In the genomic region with DNA sequence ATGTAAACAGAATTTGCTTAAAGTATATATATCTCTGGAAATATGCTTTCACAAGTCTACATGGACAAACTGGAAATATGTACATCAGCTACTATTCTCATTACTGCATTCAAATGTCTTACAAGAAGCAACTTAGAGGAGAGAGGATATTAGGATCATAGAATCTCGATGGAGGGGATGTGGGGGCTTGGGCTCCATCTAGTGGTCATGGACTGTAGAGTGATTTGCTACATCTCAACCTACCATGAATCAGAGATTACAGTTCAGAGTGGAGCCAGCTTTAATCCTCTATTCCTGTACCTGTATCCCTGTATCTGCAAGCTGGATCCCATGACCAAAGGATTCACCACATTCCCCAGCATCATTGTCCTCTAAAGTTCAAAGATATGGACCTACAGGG, we compare ENCODE assay signal across 8 mouse cellular contexts.
A peak's percentile ranks its signal among the peaks of the same experiment; 100 is the strongest.
DNase-seq lines count a peak whose midpoint lies in the region; ATAC-seq and TF ChIP-seq lines count a peak whose summit lies in the region.

No protein-coding gene starts in this region.

- no peaks in the 10 kb centered on the region for H3K36me3 ChIP-seq in heart, embryonic 12.5 days
- H3K36me3 ChIP-seq in liver, embryonic 13.5 days, result no peaks in the 10 kb centered on the region
- H3K36me3 ChIP-seq in stomach, postnatal 0 days (ENCODE audit: control insufficient read depth, insufficient read depth, low read length), result no peaks in the 10 kb centered on the region

- intact Hi-C loops in heart, postnatal 36 days (cut with DNase I), result loop anchor here (1.0 to 5.0 kb wide), 4 partner anchors 81 to 222 kb away; a partner anchor contains a TSS

- no peak overlapping the region for H3K27ac ChIP-seq in heart, embryonic 12.5 days (ENCODE audit: poor library complexity, severe bottlenecking)
- no peak overlapping the region for H3K27ac ChIP-seq in liver, embryonic 13.5 days
- H3K27ac ChIP-seq in stomach, postnatal 0 days (replicated peaks), result no peak overlapping the region

- no peak for ATAC-seq in heart, embryonic 12.5 days (ENCODE audit: insufficient number of reproducible peaks, low FRiP score)
- ATAC-seq in Patski, result peak; percentile 85
- ATAC-seq in liver, embryonic 13.5 days (ENCODE audit: low read depth), result no peak
- ATAC-seq in stomach, postnatal 0 days (ENCODE audit: low FRiP score, low TSS enrichment), result no peak

- no peak overlapping the region for H3K4me3 ChIP-seq in heart, embryonic 12.5 days
- H3K4me3 ChIP-seq in liver, embryonic 13.5 days (replicated peaks), result no peak overlapping the region
- no peak overlapping the region for H3K4me3 ChIP-seq in stomach, postnatal 0 days (ENCODE audit: low read depth, low read length)

- no peaks in the 10 kb centered on the region for H3K4me1 ChIP-seq in heart, embryonic 12.5 days (replicated peaks)
- H3K4me1 ChIP-seq in liver, embryonic 13.5 days (replicated peaks), result no peaks in the 10 kb centered on the region
- no peaks in the 10 kb centered on the region for H3K4me1 ChIP-seq in stomach, postnatal 0 days (replicated peaks; ENCODE audit: control insufficient read depth, insufficient read depth)

- no peaks in the 10 kb centered on the region for H3K27me3 ChIP-seq in heart, embryonic 12.5 days (replicated peaks)
- peaks cover 40% of the 10 kb centered on the region for H3K27me3 ChIP-seq in Patski
- H3K27me3 ChIP-seq in liver, embryonic 13.5 days, result no peaks in the 10 kb centered on the region
- H3K27me3 ChIP-seq in stomach, postnatal 0 days (ENCODE audit: control insufficient read depth, insufficient read depth, low read length), result no peaks in the 10 kb centered on the region

- WGBS in heart, embryonic 12.5 days, result 12% methylated on average over 1 of the region's 1 CpGs
- 13% methylated on average over 1 of the region's 1 CpGs for WGBS in liver, embryonic 13.5 days (ENCODE audit: insufficient replicate concordance)
- WGBS in stomach, postnatal 0 days, result 12% methylated on average over 1 of the region's 1 CpGs

- POLR2A ChIA-PET in Patski (lab: Charles Lee), result interaction anchor here (1.0 kb wide), 1 partner anchor 9 kb away, joined by 3 read pairs; no protein-coding TSS in a partner anchor

- DNase-seq in heart, adult 9 months (ENCODE audit: low spot score in 2 of 2), result peak; percentile 2 to 22
- peak; percentile 76 for DNase-seq in 3T3-L1 (ENCODE audit: low read depth, low spot score)
- no peak for DNase-seq in Patski (ENCODE audit: low read depth, low spot score)
- peak; percentile 51 for DNase-seq in cerebellum, adult 9-10 months
- peak; percentile 25 to 32 for DNase-seq in heart, postnatal 36 days
- DNase-seq in liver, embryonic 13.5 days, result peak; percentile 5
- DNase-seq in stomach, postnatal 0 days (ENCODE audit: low spot score), result peak; percentile 14

- H3K9me3 ChIP-seq in heart, embryonic 12.5 days (replicated peaks), result no peaks in the 10 kb centered on the region
- H3K9me3 ChIP-seq in liver, embryonic 13.5 days (replicated peaks), result no peaks in the 10 kb centered on the region
- H3K9me3 ChIP-seq in stomach, postnatal 0 days (ENCODE audit: control insufficient read depth, low read length), result no peaks in the 10 kb centered on the region

- in situ Hi-C loops in Patski (cut with MboI; ENCODE audit: low pct_unique_long_range_greater_than_20kb), result loop anchor here (5.0 to 25.0 kb wide), 2 partner anchors 161 to 709 kb away; no protein-coding TSS in a partner anchor

- H3K4me2 ChIP-seq in heart, embryonic 12.5 days, result no peak overlapping the region
- no peak overlapping the region for H3K4me2 ChIP-seq in liver, embryonic 13.5 days
- H3K4me2 ChIP-seq in stomach, postnatal 0 days (replicated peaks; ENCODE audit: low read depth), result no peak overlapping the region

- H3K9ac ChIP-seq in heart, embryonic 12.5 days, result no peak overlapping the region
- H3K9ac ChIP-seq in liver, embryonic 13.5 days, result no peak overlapping the region
- no peak overlapping the region for H3K9ac ChIP-seq in stomach, postnatal 0 days (ENCODE audit: low read length)

- CTCF ChIA-PET in Patski (lab: Charles Lee), result interaction anchor here (0.9 to 3.2 kb wide), 6 partner anchors 9 to 159 kb away, joined by 3 to 22 read pairs (median 4); no protein-coding TSS in a partner anchor

- TF ChIP-seq CTCF in Patski (IDR thresholded peaks at IDR 0.05), result peak; percentile 81
- peak; percentile 77 for TF ChIP-seq CTCF in stomach, postnatal 0 days (IDR thresholded peaks at IDR 0.05; ENCODE audit: low read depth)

- TF ChIP-seq EP300 in stomach, postnatal 0 days (optimal IDR thresholded peaks at IDR 0.05), result no peak
